Mouse (Mus musculus) lung, postnatal 0 days (tissue): Measurements from ENCODE around the gene Shroom3. TPM values are rescaled to one million over a fixed set of nuclear protein-coding genes. Genes with fewer than 3 reads are reported as not detected.

ENCODE experiments used
- ATAC-seq: fragments of 200-750 bp; cut with Nextera tagmentation; 2 replicates; pipeline ENCODE4 v1.8.0; 2017; ENCODE audit warnings: moderate library complexity
- DNase-seq: peaks from one replicate; pipeline ENCODE4 v3.0.0-alpha.2; 2016; ENCODE audit warnings: low spot score
- H3K27ac ChIP-seq: fragments of 300-500 bp; sonication (generic); 2 replicates; pipeline ENCODE4 v1.5.1; 2014; ENCODE audit warnings: antibody characterized with exemption, mild to moderate bottlenecking, low read length, mixed read lengths
- H3K27me3 ChIP-seq: fragments of 300-500 bp; sonication (generic); replicated peaks from 2 replicates; pipeline ENCODE4 v1.6.1; 2014; ENCODE audit warnings: low read length, mixed read lengths; ENCODE audit not compliant: insufficient read depth
- H3K36me3 ChIP-seq: fragments of 300-500 bp; sonication (generic); 2 replicates; pipeline ENCODE4 v1.6.1; 2014; ENCODE audit warnings: low read length, mixed read lengths; ENCODE audit not compliant: insufficient read depth
- H3K4me1 ChIP-seq: fragments of 300-500 bp; sonication (generic); 2 replicates; pipeline ENCODE4 v1.6.1; 2014; ENCODE audit warnings: antibody characterized with exemption, low read depth, low read length, mixed read lengths; ENCODE audit not compliant: insufficient read depth
- H3K4me2 ChIP-seq: fragments of 300-500 bp; sonication (generic); replicated peaks from 2 replicates; pipeline ENCODE4 v1.6.1; 2014; ENCODE audit warnings: low read depth, mild to moderate bottlenecking, low read length, moderate library complexity, mixed read lengths
- H3K4me3 ChIP-seq: fragments of 300-500 bp; sonication (generic); 2 replicates; pipeline ENCODE4 v1.5.1; 2014; ENCODE audit warnings: low read depth, low read length
- H3K9ac ChIP-seq: fragments of 300-500 bp; sonication (generic); replicated peaks from 2 replicates; pipeline ENCODE4 v1.6.1; 2014; ENCODE audit warnings: low read depth, mild to moderate bottlenecking
- H3K9me3 ChIP-seq: fragments of 300-500 bp; sonication (generic); 2 replicates; pipeline ENCODE4 v1.6.1; 2016; ENCODE audit warnings: low read length, mixed read lengths
- CTCF ChIP-seq: IDR thresholded peaks from 2 replicates; pipeline ENCODE4 v1.5.1; 2016; ENCODE audit warnings: antibody characterized with exemption, mild to moderate bottlenecking
- EP300 ChIP-seq: IDR thresholded peaks from 2 replicates; pipeline ENCODE4 v1.6.1; 2016; ENCODE audit warnings: antibody characterized with exemption, mild to moderate bottlenecking, control low read depth
- WGBS: fragments of 180-500 bp; shearing (Covaris S2); extraction: QIAGEN DNeasy Blood & Tissue Kit; methylation state at CpG from one replicate; pipeline ENCODE4 v1.1.7; 2014; 5-methylcytosine and 5-hydroxymethylcytosine counted together
- polyA plus RNA-seq: library from polyadenylated mRNA; unstranded; fragments of >200 nt; fragmentation: Nextera tagmentation; extraction: Ambion mirVana; gene quantifications from 2 replicates; pipeline ENCODE4 v1.2.1, GENCODE M21; 2015

The Shroom3 gene
- polyA plus RNA-seq, 1 experiment from 2014 or later: 8.8 TPM

DNA sequence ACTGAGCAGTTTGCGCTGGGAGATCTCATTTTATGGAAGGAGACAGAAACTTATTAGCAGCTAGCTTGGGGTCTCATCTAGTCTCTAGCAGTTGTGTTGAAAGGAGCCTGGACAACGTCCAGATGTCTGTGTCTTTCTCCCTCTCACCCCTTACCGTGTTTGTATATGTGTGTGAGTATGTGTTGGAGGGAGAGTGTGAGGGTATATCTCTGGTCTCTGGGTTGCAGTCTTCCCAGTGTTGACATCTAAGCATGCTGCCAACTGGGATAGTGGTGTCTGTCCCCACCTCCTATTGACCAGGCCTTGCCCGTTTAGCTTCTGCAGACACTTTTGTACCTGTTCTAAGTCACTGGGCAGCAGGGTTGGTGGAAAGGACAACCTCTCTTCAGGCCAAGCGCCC, 207.7 kb downstream of the Shroom3 start:
- no peaks in the 10 kb centered on the region for H3K27me3 ChIP-seq
- no peak overlapping the region for H3K4me2 ChIP-seq
- ATAC-seq (peak; percentile 36), DNase-seq (peak; percentile 45)
- 65% methylated on average over 5 of the region's 5 CpGs for WGBS
- H3K9me3 ChIP-seq: no peaks in the 10 kb centered on the region
- peaks cover 10% of the 10 kb centered on the region; the same call in 1 of the 2 replicates for H3K4me1 ChIP-seq
- H3K27ac ChIP-seq: no peak overlapping the region
- no peaks in the 10 kb centered on the region for H3K36me3 ChIP-seq
- no peak overlapping the region for H3K4me3 ChIP-seq
- no peak overlapping the region for H3K9ac ChIP-seq
- no peak for TF ChIP-seq CTCF
- no peak for TF ChIP-seq EP300

DNA sequence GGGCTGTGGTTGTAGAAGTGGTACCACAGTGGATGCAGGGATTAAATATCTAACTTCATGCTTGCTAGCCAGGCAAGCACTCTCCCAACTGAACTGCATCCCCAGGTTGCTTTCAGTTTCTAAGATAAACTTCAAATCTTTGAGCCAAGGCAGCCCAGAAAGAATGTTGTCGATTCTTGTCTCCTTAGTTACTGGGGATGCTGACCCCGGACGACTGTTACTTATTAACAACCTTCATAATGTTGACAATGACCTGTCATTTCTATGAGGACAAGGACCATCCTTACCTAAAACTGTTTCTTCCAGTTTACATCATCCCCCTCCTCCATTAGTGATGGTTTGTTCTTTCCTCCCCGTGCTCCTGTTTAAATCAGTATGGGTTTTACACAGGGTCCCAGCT, 210.0 kb downstream of the Shroom3 start:
- DNase-seq: no peak
- H3K4me3 ChIP-seq: no peak overlapping the region
- TF ChIP-seq CTCF (no peak), EP300 (no peak)
- no peaks in the 10 kb centered on the region for H3K27me3 ChIP-seq
- H3K9ac ChIP-seq: no peak overlapping the region
- no peak for ATAC-seq
- H3K36me3 ChIP-seq: no peaks in the 10 kb centered on the region
- H3K9me3 ChIP-seq: no peaks in the 10 kb centered on the region
- H3K4me1 ChIP-seq: peaks cover 3% of the 10 kb centered on the region; the same call in 1 of the 2 replicates
- 32% methylated on average over 4 of the region's 4 CpGs for WGBS
- no peak overlapping the region for H3K4me2 ChIP-seq
- no peak overlapping the region for H3K27ac ChIP-seq

DNA sequence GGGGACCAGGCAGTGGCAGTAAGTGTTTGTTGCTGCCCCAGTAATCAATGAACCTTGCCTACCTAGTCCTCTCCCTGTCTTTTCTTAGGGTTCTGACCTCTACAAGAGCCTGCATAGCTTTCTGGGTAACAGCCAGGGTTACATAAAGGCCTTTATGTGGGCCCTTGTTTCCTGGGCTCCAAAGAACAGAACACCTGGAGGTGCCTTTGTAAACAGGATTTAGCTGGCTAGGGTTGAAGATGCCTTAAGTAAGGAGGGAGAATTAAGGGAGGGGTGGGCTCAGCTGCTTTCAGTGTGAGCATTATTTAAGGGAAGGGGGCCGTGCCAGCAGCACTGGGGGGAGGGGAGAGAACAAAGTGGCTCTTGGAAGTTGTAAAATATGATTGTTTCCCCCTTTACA, 210.5 kb downstream of the Shroom3 start:
- 22% methylated on average over 1 of the region's 1 CpGs for WGBS
- no peak overlapping the region for H3K4me2 ChIP-seq
- TF ChIP-seq EP300: no peak
- no peak for TF ChIP-seq CTCF
- H3K9ac ChIP-seq: no peak overlapping the region
- H3K4me3 ChIP-seq: no peak overlapping the region
- H3K36me3 ChIP-seq: no peaks in the 10 kb centered on the region
- H3K4me1 ChIP-seq: peaks cover 7% of the 10 kb centered on the region; the same call in 1 of the 2 replicates
- no peak overlapping the region for H3K27ac ChIP-seq
- no peaks in the 10 kb centered on the region for H3K9me3 ChIP-seq
- DNase-seq (no peak), ATAC-seq (no peak)
- no peaks in the 10 kb centered on the region for H3K27me3 ChIP-seq

DNA sequence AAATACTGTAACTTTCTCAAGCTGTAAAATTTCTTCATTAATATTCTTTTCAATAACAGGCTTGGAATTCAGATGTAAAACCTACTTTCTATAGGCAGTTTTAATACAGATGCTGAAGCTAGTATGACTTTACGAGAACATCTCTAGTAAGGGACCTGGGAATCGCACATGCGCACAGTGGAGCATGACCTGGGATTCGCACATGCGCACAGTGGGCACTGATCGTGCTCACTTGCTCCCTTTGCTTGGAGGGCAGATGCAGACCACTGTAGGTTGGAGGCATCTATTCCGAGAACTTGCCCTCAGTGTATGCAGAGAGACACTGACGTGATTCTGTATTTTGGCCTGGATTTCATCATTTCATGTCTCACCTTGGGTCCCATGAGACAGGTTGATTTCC, 212.6 kb downstream of the Shroom3 start:
- 93% methylated on average over 8 of the region's 8 CpGs for WGBS

DNA sequence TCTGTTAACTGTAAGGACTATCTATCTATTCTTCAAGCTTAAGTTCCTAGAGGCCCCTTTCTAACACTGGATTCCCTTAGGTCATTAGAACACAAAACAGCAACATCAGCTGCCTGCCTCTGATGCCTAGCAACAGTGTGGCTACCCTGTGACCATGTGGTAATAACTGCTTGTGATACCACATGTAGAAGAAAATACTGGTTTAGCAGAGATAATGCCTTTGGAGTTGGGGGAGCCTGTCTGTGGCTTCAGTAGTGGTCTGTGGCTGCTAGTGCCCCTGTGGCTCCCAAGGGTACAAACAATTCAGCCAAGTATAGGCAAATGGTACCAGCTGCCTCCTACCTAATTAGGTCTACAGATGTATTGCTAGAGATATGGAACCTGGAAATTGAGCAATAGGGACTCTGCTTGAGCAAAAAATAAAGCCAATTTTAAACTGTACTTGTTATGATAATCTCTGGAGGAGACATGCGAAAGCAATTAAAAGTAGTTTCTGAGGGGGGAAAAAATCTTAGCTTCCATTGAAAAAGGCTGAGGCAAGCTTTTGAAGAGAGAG, 213.6 kb downstream of the Shroom3 start:
- H3K27ac ChIP-seq: no peak overlapping the region
- no peak overlapping the region for H3K4me3 ChIP-seq
- H3K4me2 ChIP-seq: no peak overlapping the region
- ATAC-seq (no peak), DNase-seq (no peak)
- H3K9me3 ChIP-seq: no peaks in the 10 kb centered on the region
- TF ChIP-seq EP300: no peak
- no peak for TF ChIP-seq CTCF
- H3K36me3 ChIP-seq: no peaks in the 10 kb centered on the region
- H3K4me1 ChIP-seq: peaks cover 11% of the 10 kb centered on the region; the same call in 1 of the 2 replicates
- 78% methylated on average over 1 of the region's 1 CpGs for WGBS
- no peaks in the 10 kb centered on the region for H3K27me3 ChIP-seq
- no peak overlapping the region for H3K9ac ChIP-seq

More for the DNA sequence above, 212.6 kb downstream of the Shroom3 start:
- no peak for DNase-seq
- no peaks in the 10 kb centered on the region for H3K36me3 ChIP-seq
- no peak overlapping the region for H3K9ac ChIP-seq
- TF ChIP-seq CTCF: no peak
- no peak for ATAC-seq
- H3K4me3 ChIP-seq: no peak overlapping the region
- H3K27ac ChIP-seq: no peak overlapping the region
- peaks cover 11% of the 10 kb centered on the region; the same call in 1 of the 2 replicates for H3K4me1 ChIP-seq
- H3K9me3 ChIP-seq: no peaks in the 10 kb centered on the region
- no peak overlapping the region for H3K4me2 ChIP-seq
- H3K27me3 ChIP-seq: no peaks in the 10 kb centered on the region

GRCm38 (mm10) chr5:92897766-92898745, 214.8 kb downstream of the Shroom3 start:
- Histone ChIP-seq H3K27me3 (no peaks in the 10 kb centered on the region), H3K27ac (peak overlapping the region; percentile 54; the same call in 1 of the 2 replicates), H3K36me3 (no peaks in the 10 kb centered on the region), H3K4me2 (peak overlapping the region; percentile 70), H3K9ac (peak overlapping the region; percentile 27), H3K9me3 (no peaks in the 10 kb centered on the region), H3K4me3 (peak overlapping the region; percentile 50), H3K4me1 (peaks cover 11% of the 10 kb centered on the region; the same call in 1 of the 2 replicates)
- DNase-seq (peak; percentile 91), ATAC-seq (peak; percentile 97)
- 2% methylated on average over 59 of the region's 96 CpGs for WGBS
- TF ChIP-seq EP300 (no peak), CTCF (peak; percentile 11; the same call in 1 of the 2 replicates)
